Mouse (Mus musculus) large intestine, adult 2 months (tissue): Measurements from ENCODE around the gene Slc12a4. TPM values are rescaled to one million over a fixed set of nuclear protein-coding genes. Genes with fewer than 3 reads are reported as not detected.
"Not testable (repeated sequence)": the region's sequence is repeated elsewhere in the genome, so short reads cannot be mapped to it uniquely, and the experiment has no call there.

ENCODE experiments used
- DNase-seq: peaks from one replicate; pipeline ENCODE4 v3.0.0-alpha.2; 2012; ENCODE audit warnings: low read depth, low spot score
- WGBS: fragments of 180-500 bp; shearing (Covaris S2); methylation state at CpG from one replicate; pipeline ENCODE4 v1.1.7; 2018; 5-methylcytosine and 5-hydroxymethylcytosine counted together
- polyA plus RNA-seq: library from polyadenylated mRNA; depleted of rRNA; stranded (reverse); fragments of >200 nt; gene quantifications from 2 replicates; pipeline ENCODE4 v1.2.3, GENCODE M21; 2012; rRNA removed

The Slc12a4 gene
- 9.0 and 12.6 TPM in 2 replicates for polyA plus RNA-seq

- no peak for DNase-seq
- under 1% methylated on average over 47 of the region's 47 CpGs for whole genome bisulfite sequencing
Measured at GRCm38 (mm10) chr8:105965905-105966341, at the start of gene Slc12a4. Gene Slc12a4, minus strand, starts transcription at chr8:105966097.

GRCm38 (mm10) chr8:106012203-106012602 is 46.3 kb upstream of the Slc12a4 start:
- 79% methylated on average over 8 of the region's 8 CpGs for WGBS

GRCm38 (mm10) chr8:106011643-106011986 is 45.7 kb upstream of the Slc12a4 start, which contains the start of gene Ddx28:
Gene Ddx28, minus strand, starts transcription at chr8:106011882.
- DNase-seq = no peak
- WGBS = 0% methylated on average over 6 of the region's 6 CpGs

More at GRCm38 (mm10) chr8:106012203-106012602, 46.3 kb upstream of the Slc12a4 start:
- not testable (repeated sequence) for DNase-seq

- DNase-seq = peak; percentile 75
- under 1% methylated on average over 74 of the region's 74 CpGs for WGBS
Measured at GRCm38 (mm10) chr8:106010748-106011642, 45.1 kb upstream of the Slc12a4 start.

- 66% methylated on average over 3 of the region's 3 CpGs for WGBS
- DNase-seq = not testable (repeated sequence)
Measured at GRCm38 (mm10) chr8:106007891-106008290, 42.0 kb upstream of the Slc12a4 start.

GRCm38 (mm10) chr8:106007135-106007534 is 41.2 kb upstream of the Slc12a4 start:
- 51% methylated on average over 3 of the region's 3 CpGs for WGBS
- no peak for DNase-seq

GRCm38 (mm10) chr8:106006413-106006812 is 40.5 kb upstream of the Slc12a4 start:
- no peak for DNase-seq
- 85% methylated on average over 4 of the region's 4 CpGs for WGBS

- WGBS = 77% methylated on average over 4 of the region's 4 CpGs
- DNase-seq = no peak
Measured at GRCm38 (mm10) chr8:106005875-106006274, 40.0 kb upstream of the Slc12a4 start, which contains the start of gene Dpep2nb. Gene Dpep2nb, minus strand, starts transcription at chr8:106005975.

GRCm38 (mm10) chr8:106004538-106005207 is 38.8 kb upstream of the Slc12a4 start:
- 72% methylated on average over 8 of the region's 8 CpGs for WGBS
- no peak for DNase-seq

- WGBS = 86% methylated on average over 4 of the region's 4 CpGs
- DNase-seq = no peak
Measured at GRCm38 (mm10) chr8:106001908-106002307, 36.0 kb upstream of the Slc12a4 start.

- 65% methylated on average over 2 of the region's 2 CpGs for WGBS
- DNase-seq = no peak
Measured at GRCm38 (mm10) chr8:105998971-105999370, 33.1 kb upstream of the Slc12a4 start.

- no peak for DNase-seq
- WGBS = 72% methylated on average over 7 of the region's 7 CpGs
Measured at GRCm38 (mm10) chr8:105996359-105996758, 30.5 kb upstream of the Slc12a4 start.

GRCm38 (mm10) chr8:105993226-105993625 is 27.3 kb upstream of the Slc12a4 start:
- 48% methylated on average over 4 of the region's 4 CpGs for WGBS
- no peak for DNase-seq

- no peak for DNase-seq
- 60% methylated on average over 5 of the region's 5 CpGs for WGBS
Measured at GRCm38 (mm10) chr8:105992499-105992898, 26.6 kb upstream of the Slc12a4 start.

- no peak for DNase-seq
- WGBS = 56% methylated on average over 2 of the region's 2 CpGs
Measured at GRCm38 (mm10) chr8:105991546-105991945, 25.6 kb upstream of the Slc12a4 start.

GRCm38 (mm10) chr8:105990856-105991387 is 25.0 kb upstream of the Slc12a4 start, which contains the start of gene Dus2:
Gene Dus2, plus strand, starts transcription at chr8:105991337.
- DNase-seq = peak; percentile 68
- 9% methylated on average over 15 of the region's 15 CpGs for WGBS

GRCm38 (mm10) chr8:105988546-105988945 is 22.6 kb upstream of the Slc12a4 start:
- WGBS = 85% methylated on average over 11 of the region's 11 CpGs
- no peak for DNase-seq

- WGBS = 79% methylated on average over 11 of the region's 11 CpGs
- DNase-seq = not testable (repeated sequence)
Measured at GRCm38 (mm10) chr8:105983406-105983805, 17.5 kb upstream of the Slc12a4 start.

GRCm38 (mm10) chr8:105981146-105981545 is 15.2 kb upstream of the Slc12a4 start:
- 86% methylated on average over 1 of the region's 1 CpGs for WGBS
- no peak for DNase-seq

- 92% methylated on average over 15 of the region's 15 CpGs for WGBS
Measured at GRCm38 (mm10) chr8:105979325-105979724, 13.4 kb upstream of the Slc12a4 start, which contains the start of gene Dpep3. Gene Dpep3, minus strand, starts transcription at chr8:105979429.

More at GRCm38 (mm10) chr8:105979325-105979724, 13.4 kb upstream of the Slc12a4 start, which contains the start of gene Dpep3:
- no peak for DNase-seq
